Mouse (Mus musculus) adrenal gland, adult 2 months (tissue): ENCODE results near the gene Txk. TPM values are rescaled to one million over a fixed set of nuclear protein-coding genes. Genes with fewer than 3 reads are reported as not detected.

Source experiments
- polyA plus RNA-seq: library from polyadenylated mRNA; depleted of rRNA; stranded (reverse); fragments of >200 nt; gene quantifications from 2 replicates; pipeline ENCODE4 v1.2.3, GENCODE M21; 2012; rRNA removed
- total RNA-seq, 2 experiments: library from RNA; stranded (reverse); gene quantifications; 2 replicates each; pipeline ENCODE4 v1.2.3; 2021

Gene Txk
- total and polyA plus RNA-seq, 3 experiments = 0.14 TPM; not detected in 2

Other genes with a start within 250 kb of the Txk start
- gene Corin, start 248.3 kb downstream of the Txk start, total RNA-seq = not detected
- 0.08 TPM in 1 of 2 replicates, not detected in the other for gene Corin, start 248.3 kb downstream of the Txk start, polyA plus RNA-seq
- 10 to 100 TPM in 1 of 2 experiments, 1 to 10 TPM in 1; 9.9 to 11.7 TPM for gene Nfxl1, start 193.1 kb downstream of the Txk start, total RNA-seq
- gene Nfxl1, start 193.1 kb downstream of the Txk start, polyA plus RNA-seq = 2.7 and 3.7 TPM in 2 replicates
- gene Zar1, start 171.5 kb downstream of the Txk start, total RNA-seq = not detected
- not detected in 2 replicates for gene Zar1, start 171.5 kb downstream of the Txk start, polyA plus RNA-seq
- 1 to 10 TPM; 1.4 to 1.8 TPM for gene Gm5868, start 165.2 kb downstream of the Txk start, total RNA-seq
- not detected in 2 replicates for gene Gm5868, start 165.2 kb downstream of the Txk start, polyA plus RNA-seq
- gene Cnga1, start 108.5 kb downstream of the Txk start, total RNA-seq = not detected
- gene Cnga1, start 108.5 kb downstream of the Txk start, polyA plus RNA-seq = not detected in 2 replicates
- 1 to 10 TPM in 1 of 2 experiments, under 1 TPM in 1; 0.38 to 2.8 TPM for gene Nipal1, start 105.0 kb downstream of the Txk start, total RNA-seq
- 0.15 and 0.32 TPM in 2 replicates for gene Nipal1, start 105.0 kb downstream of the Txk start, polyA plus RNA-seq
- gene Tec, start 115.7 kb upstream of the Txk start, total RNA-seq = 1 to 10 TPM; 2.9 to 3.1 TPM
- 0.26 and 0.51 TPM in 2 replicates for gene Tec, start 115.7 kb upstream of the Txk start, polyA plus RNA-seq
- 10 to 100 TPM; 52.5 to 83.4 TPM for gene Slain2, start 161.5 kb upstream of the Txk start, total RNA-seq
- 13.8 and 15.9 TPM in 2 replicates for gene Slain2, start 161.5 kb upstream of the Txk start, polyA plus RNA-seq
- not detected for gene Gm10135, start 221.9 kb upstream of the Txk start, total RNA-seq
- not detected in 2 replicates for gene Gm10135, start 221.9 kb upstream of the Txk start, polyA plus RNA-seq